Mouse (Mus musculus): ENCODE measurements at regions not wholly inside any gene's neighbourhood (a gene's known extent, or its start where the extent isn't known, plus 50 kb on each side); places are given as distances from the start of the nearest gene placed in this dataset.

- DNase-seq, result peak in 1 of 2 experiments; percentile 15
These were observed 96.2 kb upstream of the Rxylt1 start for GRCm38 (mm10) chr10:122193343-122193742.

- peak; percentile 15 to 35 for DNase-seq
These were observed 88.1 kb upstream of the Rxylt1 start for GRCm38 (mm10) chr10:122185152-122185745.

- DNase-seq, result peak; percentile 12 to 41
These were observed 85.9 kb upstream of the Rxylt1 start for GRCm38 (mm10) chr10:122183025-122183424.

GRCm38 (mm10) chr10:122149038-122149437 is 51.9 kb upstream of the Rxylt1 start:
- DNase-seq, result no peak

GRCm38 (mm10) chr10:122148609-122149008 is 51.4 kb upstream of the Rxylt1 start:
- no peak for DNase-seq
